Mouse (Mus musculus) limb, embryonic 13.5 days (tissue): ENCODE data around the gene Nrg4. TPM values are rescaled to one million over a fixed set of nuclear protein-coding genes. Genes with fewer than 3 reads are reported as not detected.

Experiments used
- ATAC-seq: fragments of 200-750 bp; cut with Nextera tagmentation; 2 replicates; pipeline ENCODE4 v1.8.0; 2017; ENCODE audit warnings: low read depth, moderate number of reproducible peaks, moderate TSS enrichment; ENCODE audit not compliant: low FRiP score
- H3K27ac ChIP-seq: fragments of 300-500 bp; sonication (generic); 2 replicates; pipeline ENCODE4 v1.5.1; 2015; ENCODE audit warnings: inconsistent platforms, mild to moderate bottlenecking, moderate library complexity
- H3K27me3 ChIP-seq: fragments of 300-500 bp; sonication (generic); 2 replicates; pipeline ENCODE4 v1.6.1; 2015; ENCODE audit warnings: mild to moderate bottlenecking, inconsistent platforms
- H3K36me3 ChIP-seq: fragments of 300-500 bp; sonication (generic); 2 replicates; pipeline ENCODE4 v1.6.1; 2015; ENCODE audit warnings: inconsistent platforms, mild to moderate bottlenecking, moderate library complexity
- H3K4me1 ChIP-seq: fragments of 300-500 bp; sonication (generic); 2 replicates; pipeline ENCODE4 v1.6.1; 2015; ENCODE audit warnings: inconsistent platforms
- H3K4me2 ChIP-seq: fragments of 300-500 bp; sonication (generic); replicated peaks from 2 replicates; pipeline ENCODE4 v1.6.1; 2015; ENCODE audit warnings: inconsistent platforms, mild to moderate bottlenecking, moderate library complexity
- H3K4me3 ChIP-seq: fragments of 300-500 bp; sonication (generic); 2 replicates; pipeline ENCODE4 v1.5.1; 2015; ENCODE audit warnings: moderate library complexity, mild to moderate bottlenecking, inconsistent platforms
- H3K9ac ChIP-seq: fragments of 300-500 bp; sonication (generic); 2 replicates; pipeline ENCODE4 v1.6.1; 2015; ENCODE audit warnings: mild to moderate bottlenecking, inconsistent platforms
- H3K9me3 ChIP-seq: fragments of 300-500 bp; sonication (generic); 2 replicates; pipeline ENCODE4 v1.6.1; 2016; ENCODE audit warnings: inconsistent platforms
- WGBS: fragments of 180-500 bp; shearing (Covaris S2); methylation state at CpG from one replicate; pipeline ENCODE4 v1.1.7; 2015; 5-methylcytosine and 5-hydroxymethylcytosine counted together
- polyA plus RNA-seq: library from polyadenylated mRNA; unstranded; fragments of >200 nt; fragmentation: Nextera tagmentation; extraction: Ambion mirVana; gene quantifications from 2 replicates; pipeline ENCODE4 v1.2.1, GENCODE M21; 2015

Nrg4 gene
- polyA plus RNA-seq, 1 experiment from 2014 or later: 1.6 TPM

DNA sequence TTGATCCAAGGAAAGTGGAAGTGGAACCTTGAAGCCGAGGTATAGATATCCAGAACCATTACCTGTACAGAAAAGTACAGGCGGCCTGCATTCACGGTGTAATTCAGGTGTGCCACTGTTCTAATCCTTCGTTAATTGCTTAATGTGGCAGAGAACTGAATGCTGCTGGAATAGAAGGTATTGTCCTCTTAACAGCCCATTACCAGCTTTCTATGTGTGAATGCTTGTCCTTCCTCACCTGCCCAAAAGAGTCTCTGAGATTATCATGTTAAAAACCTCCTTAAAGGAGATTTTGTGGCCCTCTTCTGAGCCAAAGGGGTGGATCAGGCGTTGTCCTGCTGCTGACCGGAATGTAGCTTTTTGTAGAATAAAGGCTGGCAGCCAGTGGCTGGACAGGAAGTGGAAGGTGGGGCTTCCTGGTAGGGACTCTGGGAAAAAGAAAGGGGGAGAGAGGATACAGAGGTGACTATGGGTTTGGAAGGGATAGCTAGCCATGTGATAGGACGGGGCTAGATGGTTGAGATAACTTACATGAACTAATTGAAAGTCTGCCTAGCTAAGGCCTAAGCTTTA lies 101.4 kb downstream of the Nrg4 start:
- Histone ChIP-seq H3K9ac (no peak overlapping the region), H3K4me2 (no peak overlapping the region), H3K27ac (no peak overlapping the region), H3K4me1 (no peaks in the 10 kb centered on the region), H3K4me3 (no peak overlapping the region), H3K36me3 (peaks cover 48% of the 10 kb centered on the region), H3K9me3 (no peaks in the 10 kb centered on the region), H3K27me3 (no peaks in the 10 kb centered on the region)
- ATAC-seq: no peak
- 88% methylated on average over 7 of the region's 7 CpGs for WGBS

DNA sequence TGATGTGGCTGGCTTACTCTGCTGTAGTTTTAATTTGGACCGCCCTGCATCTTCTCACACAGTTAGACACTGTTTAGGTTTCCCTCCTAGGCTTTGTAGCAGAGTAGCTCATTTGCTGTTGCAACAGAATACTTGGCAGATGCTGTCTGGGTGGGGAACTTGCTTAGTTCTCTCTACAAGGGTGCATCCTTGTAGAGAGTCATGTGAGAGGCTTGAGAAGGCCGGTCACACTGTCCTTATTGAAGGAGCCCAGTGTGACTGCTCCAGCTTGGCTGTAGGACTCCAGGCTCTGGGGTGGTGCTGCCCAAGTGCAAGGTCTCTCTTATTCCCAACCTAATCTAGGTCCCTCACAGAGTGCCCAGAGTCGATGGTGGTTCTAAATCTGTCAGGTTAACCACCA lies 109.3 kb downstream of the Nrg4 start:
- no peaks in the 10 kb centered on the region for H3K27me3 ChIP-seq
- peaks cover 94% of the 10 kb centered on the region for H3K36me3 ChIP-seq
- no peak for ATAC-seq
- H3K4me2 ChIP-seq: no peak overlapping the region
- no peaks in the 10 kb centered on the region for H3K4me1 ChIP-seq
- no peak overlapping the region for H3K27ac ChIP-seq
- H3K4me3 ChIP-seq: no peak overlapping the region
- no peaks in the 10 kb centered on the region for H3K9me3 ChIP-seq
- WGBS: 92% methylated on average over 3 of the region's 3 CpGs
- no peak overlapping the region for H3K9ac ChIP-seq

DNA sequence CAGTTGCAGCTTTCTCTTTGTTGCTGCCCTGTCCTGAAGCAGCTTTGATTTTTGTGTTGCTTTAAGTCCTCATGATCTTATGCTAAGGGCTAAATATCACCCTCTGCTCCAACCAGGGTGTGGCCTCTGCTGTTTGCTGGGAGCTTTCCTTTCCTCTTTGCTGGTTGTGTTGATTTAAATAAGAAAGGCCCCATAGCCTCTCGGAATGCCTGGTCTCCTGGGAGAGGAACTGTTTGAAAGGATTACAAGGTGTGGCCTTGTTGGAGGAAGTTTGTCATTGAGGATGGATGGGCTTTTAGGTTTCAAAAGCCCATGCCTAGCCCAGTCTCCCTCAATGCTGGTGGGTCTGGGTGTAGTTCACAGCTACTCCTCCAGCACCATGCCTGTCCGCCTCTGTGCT lies 110.6 kb downstream of the Nrg4 start:
- no peaks in the 10 kb centered on the region for H3K9me3 ChIP-seq
- peaks cover 85% of the 10 kb centered on the region for H3K36me3 ChIP-seq
- peaks cover 5% of the 10 kb centered on the region for H3K4me1 ChIP-seq
- H3K9ac ChIP-seq: no peak overlapping the region
- H3K4me2 ChIP-seq: no peak overlapping the region
- 79% methylated on average over 2 of the region's 2 CpGs for WGBS
- H3K4me3 ChIP-seq: no peak overlapping the region
- no peak overlapping the region for H3K27ac ChIP-seq
- ATAC-seq: no peak
- H3K27me3 ChIP-seq: no peaks in the 10 kb centered on the region

DNA sequence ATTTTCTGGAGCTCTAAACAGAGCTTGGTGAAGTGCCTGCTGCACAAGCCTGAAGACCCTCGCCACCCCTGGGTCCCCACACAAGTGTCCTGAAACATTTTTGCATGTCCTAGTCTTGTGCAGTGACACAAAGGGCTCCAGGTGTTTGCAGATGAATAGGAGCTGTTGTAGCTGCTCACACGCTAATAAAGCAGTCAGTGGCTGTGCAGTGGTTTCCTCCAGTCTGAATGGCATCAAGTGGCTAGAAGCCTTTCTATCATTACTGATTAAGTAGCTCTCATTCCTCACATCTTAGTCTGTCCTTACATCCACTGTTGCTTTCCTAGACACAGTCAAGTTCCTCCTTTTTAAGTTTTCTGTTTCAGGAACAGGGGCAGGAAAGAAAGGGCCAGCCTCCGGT lies 111.0 kb downstream of the Nrg4 start:
- H3K4me2 ChIP-seq: no peak overlapping the region
- no peaks in the 10 kb centered on the region for H3K27me3 ChIP-seq
- ATAC-seq: no peak
- WGBS: 88% methylated on average over 3 of the region's 3 CpGs
- peaks cover 80% of the 10 kb centered on the region for H3K36me3 ChIP-seq
- H3K27ac ChIP-seq: no peak overlapping the region
- H3K9me3 ChIP-seq: no peaks in the 10 kb centered on the region
- H3K4me3 ChIP-seq: no peak overlapping the region
- H3K4me1 ChIP-seq: peaks cover 9% of the 10 kb centered on the region
- no peak overlapping the region for H3K9ac ChIP-seq

DNA sequence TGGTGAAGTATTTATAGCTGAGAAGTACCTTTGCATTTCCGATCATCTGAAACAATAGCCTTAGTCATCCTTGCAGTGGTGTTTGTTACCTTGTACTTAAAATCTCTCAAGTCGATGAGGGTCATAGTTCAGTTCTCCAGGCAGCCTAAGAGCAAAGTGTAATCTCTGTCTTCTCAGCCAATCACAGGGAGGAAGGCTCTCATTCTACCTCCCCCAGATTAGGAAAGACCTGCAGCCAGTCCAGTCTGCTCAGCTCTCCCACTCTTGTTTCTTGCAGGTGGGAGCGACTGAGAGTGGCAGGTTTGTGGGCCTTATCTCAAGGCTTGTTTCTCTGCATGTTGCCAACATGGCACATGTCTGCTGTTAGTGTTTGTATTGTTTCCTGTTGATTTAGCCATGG lies 111.6 kb downstream of the Nrg4 start:
- Histone ChIP-seq H3K27ac (no peak overlapping the region), H3K4me1 (peaks cover 15% of the 10 kb centered on the region), H3K9me3 (no peaks in the 10 kb centered on the region), H3K4me2 (no peak overlapping the region), H3K36me3 (peaks cover 74% of the 10 kb centered on the region), H3K9ac (no peak overlapping the region), H3K27me3 (no peaks in the 10 kb centered on the region), H3K4me3 (no peak overlapping the region)
- 96% methylated on average over 3 of the region's 3 CpGs for WGBS
- no peak for ATAC-seq

DNA sequence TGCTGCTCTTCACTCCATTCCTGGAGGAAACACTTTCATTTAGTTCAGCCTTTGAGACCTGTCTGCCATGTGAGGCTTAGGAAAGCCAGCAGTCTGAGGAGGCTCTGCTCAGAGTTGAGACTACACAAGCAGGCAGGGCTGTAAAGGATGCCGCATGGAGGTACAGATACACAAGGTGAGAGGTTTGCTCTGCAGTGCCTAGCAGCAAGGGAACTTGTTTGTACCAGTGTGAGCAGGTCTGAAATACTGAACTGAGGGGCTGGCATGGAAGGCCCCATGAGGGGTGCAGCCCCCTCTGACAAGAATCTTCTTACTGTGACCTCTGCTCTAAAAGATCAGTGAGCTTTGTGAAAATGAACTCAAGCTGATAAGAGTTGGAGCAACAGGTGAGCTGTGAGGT lies 113.2 kb downstream of the Nrg4 start:
- Histone ChIP-seq H3K9ac (no peak overlapping the region), H3K9me3 (no peaks in the 10 kb centered on the region), H3K4me3 (no peak overlapping the region), H3K27ac (no peak overlapping the region), H3K4me1 (peaks cover 24% of the 10 kb centered on the region), H3K27me3 (no peaks in the 10 kb centered on the region), H3K36me3 (peaks cover 59% of the 10 kb centered on the region), H3K4me2 (no peak overlapping the region)
- WGBS: 94% methylated on average over 1 of the region's 1 CpGs
- no peak for ATAC-seq

DNA sequence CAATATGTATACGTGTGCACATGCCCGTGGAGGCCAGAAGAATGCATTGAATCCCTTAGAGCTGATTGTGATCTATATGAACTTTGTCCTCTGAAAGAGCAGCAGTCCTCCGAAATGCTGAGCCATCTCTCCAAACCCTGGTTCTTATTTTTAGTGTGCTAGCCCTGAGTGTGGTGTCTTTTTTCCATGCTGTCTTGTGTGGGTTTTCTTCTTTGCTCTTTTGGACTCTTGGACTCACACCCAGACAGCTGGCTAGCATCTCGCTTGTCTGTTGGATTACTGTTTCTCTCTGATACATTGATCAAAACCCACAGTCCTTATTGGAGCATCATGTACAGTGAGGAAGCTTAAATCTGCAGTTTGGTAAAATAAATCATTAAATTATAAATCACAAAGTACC lies 115.0 kb downstream of the Nrg4 start:
- Histone ChIP-seq H3K4me3 (no peak overlapping the region), H3K4me1 (peaks cover 30% of the 10 kb centered on the region), H3K27me3 (no peaks in the 10 kb centered on the region), H3K27ac (no peak overlapping the region), H3K9ac (no peak overlapping the region), H3K9me3 (no peaks in the 10 kb centered on the region), H3K4me2 (no peak overlapping the region), H3K36me3 (peaks cover 41% of the 10 kb centered on the region)
- ATAC-seq: no peak
- 87% methylated on average over 4 of the region's 4 CpGs for WGBS

DNA sequence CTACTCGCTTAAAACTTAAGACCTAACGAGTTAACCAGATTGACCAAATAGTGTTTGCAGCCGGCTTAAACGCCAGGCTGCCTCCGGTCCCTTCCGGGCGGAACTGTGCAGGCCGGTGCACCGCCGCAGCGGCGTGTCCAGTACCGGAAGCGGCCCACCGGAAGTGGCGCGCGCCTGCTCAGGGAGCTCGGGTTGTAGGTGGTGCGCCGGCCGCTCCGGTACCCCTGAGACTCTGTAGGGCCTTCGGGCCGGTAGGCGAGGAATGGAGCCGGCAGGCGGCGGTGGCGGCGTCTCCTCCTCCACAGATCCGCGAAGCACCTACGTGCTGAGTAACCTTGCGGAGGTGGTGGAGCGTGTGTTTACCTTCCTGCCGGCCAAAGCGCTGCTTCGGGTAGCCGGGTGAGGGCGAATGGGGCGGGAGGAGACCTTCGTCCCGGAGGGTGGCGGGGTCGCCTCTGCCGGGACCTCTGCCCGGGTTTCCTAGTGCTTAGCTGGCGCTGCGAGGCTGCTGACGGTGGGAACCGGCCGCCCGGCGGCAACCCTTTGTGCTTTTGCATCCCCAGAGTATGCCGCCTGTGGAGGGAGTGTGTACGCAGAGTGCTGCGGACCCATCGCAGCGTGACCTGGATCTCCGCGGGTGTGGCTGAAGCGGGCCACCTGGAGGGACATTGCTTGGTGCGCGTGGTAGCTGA lies 117.7 kb downstream of the Nrg4 start, which contains the start of gene Fbxo22:
Fbxo22 (plus strand) TSS at position 136 of the 692 bp plus-strand sequence.
- H3K27ac ChIP-seq: peak within 1 kb of the TSS; percentile 87

DNA sequence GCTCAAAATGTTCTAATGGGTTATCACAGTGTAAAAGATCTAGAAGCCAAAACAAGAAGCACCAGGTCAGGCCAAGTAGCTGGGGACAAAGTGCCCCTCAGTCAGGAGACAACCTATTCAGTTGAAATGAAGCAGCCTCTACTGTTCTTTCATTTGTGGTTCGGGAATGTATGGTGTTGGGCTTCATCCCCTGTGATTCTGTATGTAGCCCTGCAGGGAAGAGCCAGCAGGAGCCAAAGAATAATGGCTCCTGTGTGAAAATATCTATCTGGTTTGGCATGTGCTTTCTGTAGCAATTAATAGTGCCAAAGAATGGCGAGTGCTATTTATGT lies 118.2 kb downstream of the Nrg4 start:
- peak overlapping the region; percentile 87 for H3K27ac ChIP-seq
- H3K9ac ChIP-seq: peak overlapping the region; percentile 88
- H3K4me2 ChIP-seq: peak overlapping the region; percentile 83
- H3K9me3 ChIP-seq: no peaks in the 10 kb centered on the region
- H3K4me1 ChIP-seq: peaks cover 30% of the 10 kb centered on the region
- 0% methylated on average over 2 of the region's 2 CpGs for WGBS
- peaks cover 20% of the 10 kb centered on the region for H3K36me3 ChIP-seq
- peak; percentile 54 for ATAC-seq
- no peaks in the 10 kb centered on the region for H3K27me3 ChIP-seq
- peak overlapping the region; percentile 89 for H3K4me3 ChIP-seq

More for the DNA sequence above, 117.7 kb downstream of the Nrg4 start, which contains the start of gene Fbxo22:
- Histone ChIP-seq H3K9me3 (no peaks in the 10 kb centered on the region), H3K4me1 (peaks cover 30% of the 10 kb centered on the region), H3K27me3 (no peaks in the 10 kb centered on the region), H3K4me3 (peak within 1 kb of the TSS; percentile 89), H3K4me2 (peak within 1 kb of the TSS; percentile 83), H3K36me3 (peaks cover 25% of the 10 kb centered on the region), H3K9ac (peak within 1 kb of the TSS; percentile 88)
- WGBS: under 1% methylated on average over 65 of the region's 65 CpGs
- peak; percentile 97 for ATAC-seq

DNA sequence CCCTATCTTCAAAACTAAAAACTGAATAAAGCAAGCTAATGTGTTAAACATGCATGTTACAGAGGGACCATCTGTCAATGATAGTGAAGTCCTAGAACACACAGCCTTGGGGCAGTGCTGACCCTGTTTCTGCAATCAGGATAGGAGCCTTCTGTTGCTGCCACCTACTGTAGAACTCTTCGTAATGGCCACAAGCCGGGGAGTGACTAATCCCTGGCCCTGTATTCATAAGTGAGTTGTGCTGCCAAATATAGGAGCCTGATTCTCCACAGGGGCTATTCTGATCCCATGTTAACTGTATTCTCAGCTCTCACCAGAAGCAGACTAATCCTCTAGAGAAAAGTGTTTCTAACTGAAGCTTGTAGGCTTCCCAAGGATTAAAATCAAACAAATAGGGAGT lies 127.3 kb downstream of the Nrg4 start:
- no peak overlapping the region for H3K4me2 ChIP-seq
- no peaks in the 10 kb centered on the region for H3K9me3 ChIP-seq
- no peak for ATAC-seq
- peaks cover 30% of the 10 kb centered on the region for H3K36me3 ChIP-seq
- no peaks in the 10 kb centered on the region for H3K27me3 ChIP-seq
- H3K4me1 ChIP-seq: no peaks in the 10 kb centered on the region
- no peak overlapping the region for H3K27ac ChIP-seq
- no peak overlapping the region for H3K4me3 ChIP-seq
- H3K9ac ChIP-seq: no peak overlapping the region
- 79% methylated on average over 2 of the region's 2 CpGs for WGBS

DNA sequence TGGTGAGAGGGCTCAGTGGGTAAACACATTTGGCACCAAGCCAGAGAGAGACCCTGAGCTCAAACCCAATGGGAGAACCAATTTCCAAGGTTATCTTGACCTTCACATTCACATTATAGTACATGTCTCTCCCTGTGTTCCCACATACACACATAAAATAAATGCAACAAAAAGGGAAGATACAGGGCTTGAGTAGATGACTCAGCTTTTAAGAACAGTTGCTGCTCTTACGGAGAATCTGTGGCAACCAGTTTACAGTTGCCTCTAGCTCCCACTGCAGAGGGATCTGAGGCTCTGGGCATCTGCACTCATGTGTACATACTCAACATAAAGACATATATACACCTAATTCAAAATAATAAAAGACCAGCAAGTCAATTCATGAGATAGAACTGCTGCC lies 128.4 kb downstream of the Nrg4 start:
- H3K9ac ChIP-seq: no peak overlapping the region
- H3K9me3 ChIP-seq: no peaks in the 10 kb centered on the region
- H3K27me3 ChIP-seq: no peaks in the 10 kb centered on the region
- no peaks in the 10 kb centered on the region for H3K4me1 ChIP-seq
- no peak overlapping the region for H3K4me3 ChIP-seq
- H3K4me2 ChIP-seq: no peak overlapping the region
- H3K36me3 ChIP-seq: peaks cover 26% of the 10 kb centered on the region
- ATAC-seq: no peak
- H3K27ac ChIP-seq: no peak overlapping the region
- WGBS: 100% methylated on average over 1 of the region's 1 CpGs

DNA sequence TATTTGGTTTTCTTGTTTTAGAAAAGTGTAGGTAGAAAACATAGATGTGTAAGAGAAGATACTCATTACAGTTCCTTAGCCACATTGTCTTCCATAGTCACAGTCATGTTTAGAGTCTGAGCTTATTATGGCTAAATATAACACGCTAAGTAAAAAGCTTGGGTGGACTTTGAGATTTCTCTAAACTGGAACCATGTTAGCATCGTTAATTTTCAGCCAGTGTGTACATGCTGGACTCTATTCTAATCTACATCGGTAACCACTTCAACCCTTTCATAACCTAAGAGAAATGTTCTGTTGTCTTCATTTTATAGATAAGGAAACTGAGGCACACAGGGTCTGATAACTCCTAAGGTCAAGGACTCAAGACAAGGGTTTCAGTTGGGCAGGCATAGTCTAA lies 130.8 kb downstream of the Nrg4 start:
- Histone ChIP-seq H3K27ac (no peak overlapping the region), H3K4me1 (no peaks in the 10 kb centered on the region), H3K4me3 (no peak overlapping the region), H3K9ac (no peak overlapping the region), H3K27me3 (no peaks in the 10 kb centered on the region), H3K36me3 (peaks cover 29% of the 10 kb centered on the region), H3K4me2 (no peak overlapping the region), H3K9me3 (no peaks in the 10 kb centered on the region)
- no peak for ATAC-seq
- WGBS: 90% methylated on average over 3 of the region's 3 CpGs

DNA sequence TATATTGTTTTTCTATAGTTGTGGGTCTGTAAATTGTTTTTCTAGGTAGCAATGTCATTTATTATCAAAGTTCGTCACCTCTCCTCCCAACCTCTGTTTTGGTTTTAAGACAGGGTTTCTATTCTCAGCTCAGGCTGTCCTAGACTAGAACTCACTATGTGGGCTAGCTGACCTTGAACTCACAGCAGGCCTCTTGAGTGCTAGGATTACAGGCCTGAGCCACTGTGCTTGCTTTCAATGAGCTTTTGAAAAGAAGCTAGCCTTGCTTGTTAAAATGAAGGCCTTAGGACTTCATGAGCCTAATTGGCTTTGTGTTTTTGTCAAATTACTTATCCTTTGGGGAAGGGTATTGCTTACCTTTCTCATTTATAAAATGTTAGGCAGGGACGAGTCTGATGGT lies 152.4 kb downstream of the Nrg4 start:
- Histone ChIP-seq H3K36me3 (peaks cover 13% of the 10 kb centered on the region), H3K9ac (no peak overlapping the region)

More for the DNA sequence above, 152.4 kb downstream of the Nrg4 start:
- no peak overlapping the region for H3K27ac ChIP-seq
- no peak overlapping the region for H3K4me3 ChIP-seq
- H3K4me1 ChIP-seq: no peaks in the 10 kb centered on the region
- no peaks in the 10 kb centered on the region for H3K27me3 ChIP-seq
- 79% methylated on average over 2 of the region's 2 CpGs for WGBS
- no peaks in the 10 kb centered on the region for H3K9me3 ChIP-seq
- no peak overlapping the region for H3K4me2 ChIP-seq
- ATAC-seq: no peak
